Mouse (Mus musculus) MEL (cell line): Measurements from ENCODE around the gene Rasl11a. TPM values are rescaled to one million over a fixed set of nuclear protein-coding genes. Genes with fewer than 3 reads are reported as not detected.
A peak's percentile ranks its signal among the peaks of the same experiment; 100 is the strongest.
"Not testable (repeated sequence)": the region's sequence is repeated elsewhere in the genome, so short reads cannot be mapped to it uniquely, and the experiment has no call there.

Experiments used
- DNase-seq: peaks from one replicate; pipeline ENCODE4 v3.0.0; 2011; ENCODE audit warnings: low read depth, low spot score
- H3K27ac ChIP-seq: 2 replicates; pipeline ENCODE4 v1.5.1; 2012; ENCODE audit warnings: low read depth, mild to moderate bottlenecking, control low read depth, low read length, moderate library complexity; ENCODE audit not compliant: control insufficient read depth
- H3K27me3 ChIP-seq, 2 experiments: fragments of 150-350 bp in 1 of 2; sonication (generic) in 1 of 2; 2 replicates each; pipeline ENCODE4 v1.6.1; 2012; ENCODE audit warnings: low read length in 2 of 2, mild to moderate bottlenecking in 2 of 2, improper control_type of control experiment in 1 of 2, moderate library complexity in 1 of 2; ENCODE audit not compliant: insufficient read depth in 2 of 2, control insufficient read depth in 1 of 2
- H3K36me3 ChIP-seq, 2 experiments: 2 replicates each; pipeline ENCODE4 v1.6.1; 2012 to 2014; ENCODE audit warnings: low read length in 2 of 2, improper control_type of control experiment in 1 of 2, inconsistent platforms in 1 of 2, mild to moderate bottlenecking in 1 of 2; ENCODE audit not compliant: insufficient read depth in 2 of 2, control insufficient read depth in 1 of 2
- H3K4me1 ChIP-seq, 2 experiments: fragments of 150-350 bp in 1 of 2; sonication (generic) in 1 of 2; 2 replicates each; pipeline ENCODE4 v1.6.1; 2012; ENCODE audit warnings: low read length in 2 of 2, improper control_type of control experiment in 1 of 2, mild to moderate bottlenecking in 1 of 2; ENCODE audit not compliant: insufficient read depth in 2 of 2, control insufficient read depth in 1 of 2
- H3K4me3 ChIP-seq, 2 experiments: fragments of 150-350 bp in 1 of 2; sonication (generic) in 1 of 2; 2 replicates each; pipeline ENCODE4 v1.5.1; 2012; ENCODE audit warnings: low read depth in 2 of 2, low read length in 2 of 2, mild to moderate bottlenecking in 2 of 2, moderate library complexity in 2 of 2, control low read depth in 1 of 2, improper control_type of control experiment in 1 of 2; ENCODE audit not compliant: control insufficient read depth in 1 of 2, insufficient read depth in 1 of 2
- H3K79me2 ChIP-seq: 2 replicates; pipeline ENCODE4 v1.6.1; 2012; ENCODE audit warnings: mild to moderate bottlenecking, low read length, moderate library complexity; ENCODE audit not compliant: control insufficient read depth, poor library complexity, insufficient read depth
- H3K9ac ChIP-seq: 2 replicates; pipeline ENCODE4 v1.6.1; 2012; ENCODE audit warnings: low read depth, mild to moderate bottlenecking, control low read depth, low read length, moderate library complexity; ENCODE audit not compliant: control insufficient read depth, poor library complexity, severe bottlenecking
- H3K9me3 ChIP-seq: fragments of 150-350 bp; sonication (generic); replicated peaks from 2 replicates; pipeline ENCODE4 v1.6.1; 2012; ENCODE audit warnings: mild to moderate bottlenecking, low read length, improper control_type of control experiment, moderate library complexity; ENCODE audit not compliant: insufficient read depth
- BHLHE40 ChIP-seq: IDR thresholded peaks from 2 replicates; pipeline ENCODE4 v1.6.1; 2012; ENCODE audit warnings: low read depth, mild to moderate bottlenecking, inconsistent platforms, low read length, improper control_type of control experiment, borderline replicate concordance
- CHD1 ChIP-seq: IDR thresholded peaks from 2 replicates; pipeline ENCODE4 v1.6.1; 2012; ENCODE audit warnings: low read depth, mild to moderate bottlenecking, inconsistent platforms, low read length, improper control_type of control experiment
- E2F4 ChIP-seq: IDR thresholded peaks from 2 replicates; pipeline ENCODE4 v1.6.1; 2011; ENCODE audit warnings: low read depth, low read length, improper control_type of control experiment, borderline replicate concordance
- ELF1 ChIP-seq: IDR thresholded peaks from 2 replicates; pipeline ENCODE4 v1.6.1; 2014; ENCODE audit warnings: low read depth, mild to moderate bottlenecking, inconsistent platforms, low read length, improper control_type of control experiment, moderate library complexity
- EP300 ChIP-seq, 2 experiments: IDR thresholded peaks; 2 replicates each; pipeline ENCODE4 v1.6.1; 2011; ENCODE audit warnings: improper control_type of control experiment in 2 of 2, low read length in 2 of 2, low read depth in 1 of 2, mild to moderate bottlenecking in 1 of 2
- ETS1 ChIP-seq: IDR thresholded peaks from 2 replicates; pipeline ENCODE4 v1.6.1; 2012; ENCODE audit warnings: low read depth, mild to moderate bottlenecking, inconsistent platforms, low read length, improper control_type of control experiment, moderate library complexity
- GATA1 ChIP-seq: IDR thresholded peaks from 2 replicates; pipeline ENCODE4 v1.6.1; 2011; ENCODE audit warnings: low read depth, low read length, improper control_type of control experiment
- JUND ChIP-seq: IDR thresholded peaks from 2 replicates; pipeline ENCODE4 v1.6.1; 2011; ENCODE audit warnings: low read depth, mild to moderate bottlenecking, improper control_type of control experiment, low read length
- KAT2A ChIP-seq: conservative IDR thresholded peaks from 2 replicates; pipeline ENCODE4 v1.6.1; 2012; ENCODE audit warnings: low read depth, low read length, improper control_type of control experiment, inconsistent platforms
- MAFK ChIP-seq: IDR thresholded peaks from 2 replicates; pipeline ENCODE4 v1.6.1; 2011; ENCODE audit warnings: low read depth, mild to moderate bottlenecking, low read length, improper control_type of control experiment, borderline replicate concordance
- MXI1 ChIP-seq: IDR thresholded peaks from 2 replicates; pipeline ENCODE4 v1.6.1; 2011; ENCODE audit warnings: mild to moderate bottlenecking, low read depth, low read length, improper control_type of control experiment
- MYC ChIP-seq: IDR thresholded peaks from 2 replicates; pipeline ENCODE4 v1.6.1; 2011; ENCODE audit warnings: low read depth, mild to moderate bottlenecking, low read length, improper control_type of control experiment, moderate library complexity
- NRF1 ChIP-seq: IDR thresholded peaks from 2 replicates; pipeline ENCODE4 v1.6.1; 2014; ENCODE audit warnings: low read depth, mild to moderate bottlenecking, inconsistent platforms, low read length, improper control_type of control experiment, moderate library complexity; ENCODE audit not compliant: poor library complexity, insufficient read depth, severe bottlenecking
- POLR2A ChIP-seq, 2 experiments: IDR thresholded peaks; 2 replicates each; pipeline ENCODE4 v1.6.1; 2011 to 2012; ENCODE audit warnings: low read length in 2 of 2, mild to moderate bottlenecking in 2 of 2, control low read depth in 1 of 2, improper control_type of control experiment in 1 of 2, low read depth in 1 of 2, moderate library complexity in 1 of 2; ENCODE audit not compliant: control insufficient read depth in 1 of 2, insufficient read depth in 1 of 2, poor library complexity in 1 of 2
- RAD21 ChIP-seq: IDR thresholded peaks from 2 replicates; pipeline ENCODE4 v1.6.1; 2011; ENCODE audit warnings: mild to moderate bottlenecking, low read depth, low read length, improper control_type of control experiment
- RCOR1 ChIP-seq: IDR thresholded peaks from 2 replicates; pipeline ENCODE4 v1.6.1; 2012; ENCODE audit warnings: low read depth, mild to moderate bottlenecking, inconsistent platforms, low read length, improper control_type of control experiment
- SIN3A ChIP-seq: IDR thresholded peaks from 2 replicates; pipeline ENCODE4 v1.6.1; 2012; ENCODE audit warnings: low read length, improper control_type of control experiment, inconsistent platforms
- TAL1 ChIP-seq: IDR thresholded peaks from 2 replicates; pipeline ENCODE4 v1.6.1; 2012; ENCODE audit warnings: mild to moderate bottlenecking, inconsistent platforms, low read length, moderate library complexity, mixed read lengths
- TCF12 ChIP-seq: IDR thresholded peaks from 2 replicates; pipeline ENCODE4 v1.6.1; 2014; ENCODE audit warnings: low read depth, mild to moderate bottlenecking, inconsistent platforms, low read length, improper control_type of control experiment, moderate library complexity
- ZNF384 ChIP-seq: IDR thresholded peaks from 2 replicates; pipeline ENCODE4 v1.6.1; 2012; ENCODE audit warnings: low read depth, mild to moderate bottlenecking, inconsistent platforms, low read length, improper control_type of control experiment
- polyA plus RNA-seq, 2 experiments: library from polyadenylated mRNA; stranded (reverse) in 1 of 2; unstranded in 1 of 2; fragments of >175 nt in 1 of 2; fragments of >200 nt in 1 of 2; gene quantifications; 2 replicates each; pipeline versions ENCODE4 v1.2.1 to v1.2.4; 2012; ENCODE audit warnings: low replicate concordance in 2 of 2, low read depth in 1 of 2; ENCODE audit not compliant: insufficient read length in 2 of 2, insufficient read depth in 1 of 2, missing spikeins in 1 of 2
- total RNA-seq: library from RNA; depleted of rRNA; stranded (reverse); fragments of 300-350 nt; gene quantifications from 2 replicates; pipeline ENCODE4 v1.2.3, GENCODE M21; 2012

Gene Rasl11a
- total and polyA plus RNA-seq, 3 experiments: 1.1 to 2.3 TPM; not detected in 1

DNA sequence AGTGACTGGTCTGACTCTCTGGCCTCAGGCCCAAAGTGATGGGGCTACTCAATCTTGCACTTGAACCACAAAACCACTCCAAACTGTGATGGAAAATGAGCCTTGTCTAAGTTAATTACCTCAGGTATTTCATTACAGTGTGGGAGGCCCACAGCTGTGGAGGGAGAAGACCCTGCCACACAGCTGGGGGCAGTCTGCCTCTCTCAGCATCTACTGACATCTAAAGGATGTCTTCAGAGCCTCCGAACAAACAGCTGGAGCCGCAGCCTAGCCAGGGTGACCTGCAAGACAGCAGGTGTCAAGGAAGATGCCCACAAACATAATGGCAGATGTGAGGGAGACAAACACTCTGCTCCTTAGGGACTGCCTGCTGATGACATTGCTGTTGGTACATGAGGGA is 31.2 kb downstream of the Rasl11a start:
- Histone ChIP-seq H3K4me3 (no peak overlapping the region), H3K4me1 (peaks cover 6 to 8% of the 10 kb centered on the region in 2 experiments; a peak in 3 of 4 replicates), H3K9me3 (no peaks in the 10 kb centered on the region), H3K9ac (no peak overlapping the region), H3K27ac (no peak overlapping the region), H3K36me3 (peaks cover 0 to 9% of the 10 kb centered on the region in 2 experiments; a peak in 2 of 4 replicates), H3K79me2 (no peaks in the 10 kb centered on the region), H3K27me3 (no peaks in the 10 kb centered on the region)
- no peak for DNase-seq
- TF ChIP-seq ETS1 (no peak), MYC (no peak), ELF1 (no peak), TAL1 (no peak), E2F4 (no peak), RCOR1 (no peak), POLR2A (IDR thresholded peaks at IDR 0.05; ENCODE audit: control insufficient read depth in 1 of 2, insufficient read depth in 1 of 2, low read depth in 1 of 2, low read length in 2 of 2, poor library complexity in 1 of 2) (no peak), NRF1 (no peak), RAD21 (no peak), ZNF384 (no peak), CHD1 (no peak), KAT2A (no peak)

- not testable (repeated sequence) for H3K27me3 ChIP-seq, H3K79me2 ChIP-seq, H3K9me3 ChIP-seq, H3K4me3 ChIP-seq, H3K36me3 ChIP-seq, H3K27ac ChIP-seq, H3K4me1 ChIP-seq, H3K9ac ChIP-seq
- peak; percentile 78 for DNase-seq
- TF ChIP-seq MXI1 (0 out of 2 replicates have a peak, but pooled peaks have one; percentile 35), JUND (0 out of 2 replicates have a peak, but pooled peaks have one; percentile 42), GATA1 (peak; percentile 68; the same call in 1 of the 2 replicates), ZNF384 (peak; percentile 92), TCF12 (0 out of 2 replicates have a peak, but pooled peaks have one; percentile 39), ETS1 (peak; percentile 100), EP300 (IDR thresholded peaks at IDR 0.05; ENCODE audit: low read depth in 1 of 2, low read length in 2 of 2) (peak; percentile 68 to 69), MAFK (peak; percentile 60; the same call in 1 of the 2 replicates), SIN3A (peak; percentile 86), BHLHE40 (0 out of 2 replicates have a peak, but pooled peaks have one; percentile 47)
These were observed 33.0 kb downstream of the Rasl11a start for GRCm38 (mm10) chr5:146877882-146878281.
